Mouse (Mus musculus) liver, embryonic 14.5 days (tissue): ENCODE measurements around the gene Sulf2.

ENCODE experiments used
- CTCF ChIP-seq: IDR thresholded peaks from 2 replicates; pipeline ENCODE4 v1.5.1; 2016; ENCODE audit warnings: antibody characterized with exemption, low read depth, control low read depth
- EP300 ChIP-seq: IDR thresholded peaks from 2 replicates; pipeline ENCODE4 v1.6.1; 2016; ENCODE audit warnings: antibody characterized with exemption, low read depth

GRCm38 (mm10) chr2:166091599-166091998 is 63.9 kb downstream of the Sulf2 start:
- TF ChIP-seq EP300: no peak
- TF ChIP-seq CTCF: no peak
